Mouse (Mus musculus) heart, embryonic 16.5 days (tissue): Measurements from ENCODE around the gene Npr2. TPM values are rescaled to one million over a fixed set of nuclear protein-coding genes. Genes with fewer than 3 reads are reported as not detected.

Source experiments
- ATAC-seq: fragments of 200-750 bp; cut with Nextera tagmentation; replicated peaks from 2 replicates; pipeline ENCODE4 v1.8.0; 2017; ENCODE audit warnings: moderate number of reproducible peaks; ENCODE audit not compliant: insufficient read depth, low FRiP score; ENCODE audit errors: extremely low read depth
- H3K27ac ChIP-seq: fragments of 300-500 bp; sonication (generic); 2 replicates; pipeline ENCODE4 v1.5.1; 2014; ENCODE audit warnings: mild to moderate bottlenecking, low read length, control low read depth, moderate library complexity
- H3K27me3 ChIP-seq: fragments of 300-500 bp; sonication (generic); 2 replicates; pipeline ENCODE4 v1.6.1; 2014; ENCODE audit warnings: low read length, mixed read lengths; ENCODE audit not compliant: control insufficient read depth, insufficient read depth
- H3K36me3 ChIP-seq: fragments of 300-500 bp; sonication (generic); 2 replicates; pipeline ENCODE4 v1.6.1; 2014; ENCODE audit not compliant: control insufficient read depth, insufficient read depth
- H3K4me1 ChIP-seq: fragments of 300-500 bp; sonication (generic); 2 replicates; pipeline ENCODE4 v1.6.1; 2014; ENCODE audit warnings: low read length, mixed read lengths; ENCODE audit not compliant: control insufficient read depth, insufficient read depth
- H3K4me2 ChIP-seq: fragments of 300-500 bp; sonication (generic); 2 replicates; pipeline ENCODE4 v1.6.1; 2014; ENCODE audit warnings: low read depth, mild to moderate bottlenecking, control low read depth, low read length
- H3K4me3 ChIP-seq: fragments of 300-500 bp; sonication (generic); 2 replicates; pipeline ENCODE4 v1.5.1; 2014; ENCODE audit warnings: mild to moderate bottlenecking, control low read depth, low read length
- H3K9ac ChIP-seq: fragments of 300-500 bp; sonication (generic); 2 replicates; pipeline ENCODE4 v1.6.1; 2014; ENCODE audit warnings: low read length, control low read depth
- H3K9me3 ChIP-seq: fragments of 300-500 bp; sonication (generic); replicated peaks from 2 replicates; pipeline ENCODE4 v1.6.1; 2016; ENCODE audit warnings: low read length; ENCODE audit not compliant: control insufficient read depth
- WGBS: fragments of 180-500 bp; shearing (Covaris S2); extraction: QIAGEN DNeasy Blood & Tissue Kit; methylation state at CpG from one replicate; pipeline ENCODE4 v1.1.7; 2014; 5-methylcytosine and 5-hydroxymethylcytosine counted together
- polyA plus RNA-seq: library from polyadenylated mRNA; unstranded; fragments of >200 nt; fragmentation: Nextera tagmentation; extraction: Ambion mirVana; gene quantifications from 2 replicates; pipeline ENCODE4 v1.2.1, GENCODE M21; 2015

Gene Npr2
- polyA plus RNA-seq = 9.1 and 9.7 TPM in 2 replicates

- peak within 1 kb of the TSS; percentile 71 for H3K4me2 ChIP-seq
- ATAC-seq = peak; percentile 60
- no peaks in the 10 kb centered on the region for H3K36me3 ChIP-seq
- WGBS = 1% methylated on average over 54 of the region's 70 CpGs
- no peaks in the 10 kb centered on the region for H3K9me3 ChIP-seq
- peaks cover 23% of the 10 kb centered on the region for H3K4me1 ChIP-seq
- H3K4me3 ChIP-seq = peak within 1 kb of the TSS; percentile 70
- H3K27ac ChIP-seq = peak within 1 kb of the TSS; percentile 82
- H3K27me3 ChIP-seq = no peaks in the 10 kb centered on the region
- peak within 1 kb of the TSS; percentile 92 for H3K9ac ChIP-seq
Measured at GRCm38 (mm10) chr4:43631046-43631955, at the start of gene Npr2. Gene Npr2, plus strand, starts transcription at chr4:43631935.

GRCm38 (mm10) chr4:43582241-43582640 lies 49.5 kb upstream of the Npr2 start:
- ATAC-seq = no peak
- Histone ChIP-seq H3K27me3 (no peaks in the 10 kb centered on the region), H3K9ac (no peak overlapping the region), H3K27ac (no peak overlapping the region), H3K4me2 (no peak overlapping the region), H3K9me3 (no peaks in the 10 kb centered on the region), H3K4me3 (no peak overlapping the region), H3K4me1 (peaks cover 16% of the 10 kb centered on the region), H3K36me3 (peaks cover 29% of the 10 kb centered on the region)
- 87% methylated on average over 5 of the region's 5 CpGs for WGBS

GRCm38 (mm10) chr4:43583421-43583820 lies 48.3 kb upstream of the Npr2 start:
- no peak for ATAC-seq
- peaks cover 29% of the 10 kb centered on the region for H3K36me3 ChIP-seq
- no peak overlapping the region for H3K9ac ChIP-seq
- H3K4me1 ChIP-seq = peaks cover 15% of the 10 kb centered on the region
- WGBS = 74% methylated on average over 7 of the region's 7 CpGs
- no peaks in the 10 kb centered on the region for H3K9me3 ChIP-seq
- H3K4me2 ChIP-seq = no peak overlapping the region
- H3K27me3 ChIP-seq = no peaks in the 10 kb centered on the region
- no peak overlapping the region for H3K4me3 ChIP-seq
- H3K27ac ChIP-seq = 0 out of 2 replicates have a peak overlapping the region, but pooled peaks have one; percentile 3

- no peak within 1 kb of the TSS for H3K4me2 ChIP-seq
- 50% methylated on average over 12 of the region's 12 CpGs for WGBS
- no peaks in the 10 kb centered on the region for H3K9me3 ChIP-seq
- ATAC-seq = no peak
- peaks cover 29% of the 10 kb centered on the region for H3K36me3 ChIP-seq
- no peaks in the 10 kb centered on the region for H3K27me3 ChIP-seq
- peaks cover 9% of the 10 kb centered on the region for H3K4me1 ChIP-seq
- H3K27ac ChIP-seq = 0 out of 2 replicates have a peak within 1 kb of the TSS, but pooled peaks have one; percentile 3
- no peak within 1 kb of the TSS for H3K4me3 ChIP-seq
- no peak within 1 kb of the TSS for H3K9ac ChIP-seq
Measured at GRCm38 (mm10) chr4:43584444-43585416, 47.0 kb upstream of the Npr2 start, which contains the start of gene Msmp. Gene Msmp, minus strand, starts transcription at chr4:43584494.

GRCm38 (mm10) chr4:43585682-43586081 lies 46.1 kb upstream of the Npr2 start:
- no peaks in the 10 kb centered on the region for H3K27me3 ChIP-seq
- no peak for ATAC-seq

GRCm38 (mm10) chr4:43586411-43586810 lies 45.3 kb upstream of the Npr2 start:
- H3K27ac ChIP-seq = no peak overlapping the region
- no peak overlapping the region for H3K4me2 ChIP-seq
- no peaks in the 10 kb centered on the region for H3K27me3 ChIP-seq
- 0 out of 2 replicates have a peak, but pooled peaks cover 7% of the 10 kb centered on the region for H3K4me1 ChIP-seq
- no peaks in the 10 kb centered on the region for H3K9me3 ChIP-seq
- H3K9ac ChIP-seq = no peak overlapping the region
- 62% methylated on average over 8 of the region's 8 CpGs for WGBS
- H3K4me3 ChIP-seq = no peak overlapping the region
- no peak for ATAC-seq
- peaks cover 18% of the 10 kb centered on the region for H3K36me3 ChIP-seq

More at GRCm38 (mm10) chr4:43585682-43586081, 46.1 kb upstream of the Npr2 start:
- Histone ChIP-seq H3K9me3 (no peaks in the 10 kb centered on the region), H3K36me3 (peaks cover 24% of the 10 kb centered on the region), H3K4me2 (no peak overlapping the region), H3K4me1 (0 out of 2 replicates have a peak, but pooled peaks cover 7% of the 10 kb centered on the region), H3K9ac (no peak overlapping the region), H3K4me3 (no peak overlapping the region), H3K27ac (no peak overlapping the region)
- WGBS = 44% methylated on average over 9 of the region's 10 CpGs

GRCm38 (mm10) chr4:43587681-43588080 lies 44.1 kb upstream of the Npr2 start:
- H3K27me3 ChIP-seq = no peaks in the 10 kb centered on the region
- H3K27ac ChIP-seq = peak overlapping the region; percentile 12; the same call in 1 of the 2 replicates
- H3K9ac ChIP-seq = no peak overlapping the region
- H3K4me1 ChIP-seq = 0 out of 2 replicates have a peak, but pooled peaks cover 7% of the 10 kb centered on the region
- 29% methylated on average over 7 of the region's 7 CpGs for WGBS
- H3K4me2 ChIP-seq = no peak overlapping the region
- 0 out of 2 replicates have a peak, but pooled peaks have one; percentile 21 for ATAC-seq
- H3K4me3 ChIP-seq = no peak overlapping the region
- H3K9me3 ChIP-seq = no peaks in the 10 kb centered on the region
- peaks cover 12% of the 10 kb centered on the region for H3K36me3 ChIP-seq

GRCm38 (mm10) chr4:43591543-43591942 lies 40.2 kb upstream of the Npr2 start:
- Histone ChIP-seq H3K27ac (no peak overlapping the region), H3K9me3 (no peaks in the 10 kb centered on the region), H3K4me1 (peaks cover 8% of the 10 kb centered on the region; the same call in 1 of the 2 replicates), H3K36me3 (no peaks in the 10 kb centered on the region), H3K27me3 (no peaks in the 10 kb centered on the region), H3K9ac (no peak overlapping the region), H3K4me2 (no peak overlapping the region), H3K4me3 (no peak overlapping the region)
- 49% methylated on average over 5 of the region's 5 CpGs for WGBS
- ATAC-seq = no peak
